Mouse (Mus musculus) erythroblast, embryonic 14.5 days (primary cell): Measurements from ENCODE around the gene 4930442H23Rik. TPM values are rescaled to one million over a fixed set of nuclear protein-coding genes. Genes with fewer than 3 reads are reported as not detected.

Experiments
- H3K27me3 ChIP-seq: 2 replicates; pipeline ENCODE4 v1.6.1; 2012; ENCODE audit warnings: inconsistent platforms; ENCODE audit not compliant: control insufficient read depth
- H3K36me3 ChIP-seq: 2 replicates; pipeline ENCODE4 v1.6.1; 2012; ENCODE audit warnings: mild to moderate bottlenecking, inconsistent platforms; ENCODE audit not compliant: control insufficient read depth
- H3K4me1 ChIP-seq: 2 replicates; pipeline ENCODE4 v1.6.1; 2012; ENCODE audit warnings: inconsistent platforms; ENCODE audit not compliant: control insufficient read depth
- H3K4me3 ChIP-seq: replicated peaks from 2 replicates; pipeline ENCODE3; 2012; ENCODE audit warnings: moderate library complexity, mild to moderate bottlenecking, inconsistent platforms
- H3K9me3 ChIP-seq: 2 replicates; pipeline ENCODE4 v1.6.1; 2012; ENCODE audit warnings: low read length, inconsistent platforms, mixed read lengths; ENCODE audit not compliant: control insufficient read depth
- GATA1 ChIP-seq: IDR thresholded peaks from 2 replicates; pipeline ENCODE4 v1.6.1; 2012; ENCODE audit warnings: low read length, inconsistent platforms, mixed read lengths
- TAL1 ChIP-seq: IDR thresholded peaks from 3 replicates; pipeline ENCODE4 v1.6.1; 2012; ENCODE audit warnings: low read length, inconsistent platforms, mixed read lengths
- polyA plus RNA-seq: library from polyadenylated mRNA; stranded (reverse); fragments of >175 nt; gene quantifications from 2 replicates; pipeline ENCODE4 v1.2.3, GENCODE M21; 2012

Gene 4930442H23Rik
- polyA plus RNA-seq, 1 experiment: not detected

DNA sequence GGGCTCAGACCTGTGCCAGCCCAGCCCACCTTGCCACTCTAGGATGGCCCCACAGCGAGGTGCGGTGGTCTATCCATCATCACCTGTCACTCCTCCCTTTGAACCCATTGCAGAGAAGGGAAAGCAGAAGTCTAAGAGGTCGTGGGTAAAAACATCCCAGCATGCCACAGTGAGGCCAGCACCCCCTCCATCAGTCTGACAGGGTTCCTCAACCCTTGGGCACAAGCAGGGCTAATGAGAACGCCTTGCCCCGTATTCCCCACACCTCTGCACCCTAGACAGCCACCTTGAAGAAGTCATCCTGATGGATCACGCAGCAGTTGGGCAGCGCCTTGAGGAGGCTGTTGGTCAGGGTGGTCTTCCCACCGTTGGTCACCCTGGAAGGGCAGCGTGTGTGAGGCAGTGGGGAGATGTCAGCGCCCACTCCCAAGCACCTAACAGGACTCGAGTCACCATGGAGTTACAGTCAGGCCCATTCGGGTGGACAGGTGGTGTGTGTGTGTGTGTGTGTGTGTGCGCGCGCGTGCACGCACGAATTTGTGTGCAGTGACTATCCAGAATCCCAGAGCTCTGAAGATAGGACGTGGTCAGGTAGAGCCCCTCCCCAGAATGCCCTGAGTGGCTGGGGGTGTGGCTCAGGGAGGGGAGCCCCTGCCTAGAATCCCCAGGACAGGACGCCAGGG is 17.1 kb upstream of the 4930442H23Rik start:
- Histone ChIP-seq H3K27me3 (peaks cover 29% of the 10 kb centered on the region), H3K4me3 (no peak overlapping the region), H3K4me1 (peaks cover 25% of the 10 kb centered on the region), H3K36me3 (no peaks in the 10 kb centered on the region), H3K9me3 (no peaks in the 10 kb centered on the region)
- TF ChIP-seq GATA1 (no peak), TAL1 (no peak)

DNA sequence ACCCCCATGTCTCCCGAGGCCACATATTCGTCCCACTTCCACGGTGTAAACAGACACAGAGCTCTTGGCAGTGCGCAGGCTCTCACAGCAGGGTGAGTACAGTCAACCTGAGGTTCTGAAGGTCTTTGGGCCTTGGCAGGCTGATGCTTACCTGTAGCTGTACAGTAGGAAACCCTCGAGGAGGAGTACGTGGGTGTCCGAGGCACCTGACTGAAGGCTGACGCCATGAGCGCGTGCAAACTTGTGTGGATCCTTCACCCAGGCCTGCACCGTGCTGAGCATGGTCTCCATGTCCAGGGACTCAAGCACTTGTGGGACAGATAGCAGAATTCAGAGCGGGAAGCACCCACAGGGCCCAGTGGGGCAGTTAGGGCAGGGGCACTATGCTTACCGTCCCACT is 16.5 kb upstream of the 4930442H23Rik start:
- Histone ChIP-seq H3K27me3 (peaks cover 35% of the 10 kb centered on the region), H3K4me3 (no peak overlapping the region), H3K4me1 (peaks cover 31% of the 10 kb centered on the region), H3K36me3 (no peaks in the 10 kb centered on the region), H3K9me3 (no peaks in the 10 kb centered on the region)
- TF ChIP-seq GATA1 (no peak), TAL1 (no peak)

DNA sequence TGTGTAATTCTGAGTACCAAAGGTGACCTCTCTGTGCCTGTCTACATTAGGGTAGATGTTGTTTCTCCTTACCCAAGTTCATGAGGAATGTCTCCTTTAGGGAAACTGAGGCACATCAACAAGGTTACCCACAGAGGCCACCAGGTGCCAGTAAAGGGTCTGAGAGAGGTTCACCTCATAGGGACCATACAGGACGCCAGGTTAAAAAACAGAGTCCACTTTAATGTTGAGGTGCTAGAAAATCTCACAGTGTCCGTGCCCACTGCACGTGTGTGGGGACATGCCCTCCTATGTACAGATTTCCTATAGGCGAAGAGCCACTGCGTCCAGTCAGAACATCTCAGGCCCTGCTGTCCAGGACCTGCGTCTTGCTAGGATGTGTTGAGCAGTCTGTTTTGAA is 15.3 kb upstream of the 4930442H23Rik start:
- H3K9me3 ChIP-seq: no peaks in the 10 kb centered on the region
- H3K27me3 ChIP-seq: peaks cover 46% of the 10 kb centered on the region
- no peaks in the 10 kb centered on the region for H3K36me3 ChIP-seq
- peaks cover 35% of the 10 kb centered on the region for H3K4me1 ChIP-seq
- TF ChIP-seq TAL1 (no peak), GATA1 (no peak)
- H3K4me3 ChIP-seq: no peak overlapping the region

DNA sequence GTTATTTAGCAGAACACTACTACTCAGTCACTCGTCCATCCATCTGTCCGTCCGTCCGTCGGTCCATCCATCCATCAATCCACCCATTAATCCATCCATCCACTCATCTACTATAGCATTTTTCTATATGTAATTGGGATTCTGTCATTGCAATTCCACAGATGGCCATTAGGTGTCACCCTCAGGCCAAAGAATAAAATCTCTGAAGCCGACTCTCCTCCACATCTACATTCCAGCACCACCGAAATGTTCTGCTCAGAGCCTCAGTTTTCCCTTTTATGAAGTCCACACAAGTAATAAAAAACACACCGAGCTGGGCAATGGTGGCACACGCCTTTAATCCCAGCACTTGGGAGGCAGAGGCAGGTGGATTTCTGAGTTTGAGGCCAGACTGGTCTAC is 14.6 kb upstream of the 4930442H23Rik start:
- Histone ChIP-seq H3K36me3 (no peaks in the 10 kb centered on the region), H3K27me3 (peaks cover 54% of the 10 kb centered on the region), H3K4me1 (peaks cover 33% of the 10 kb centered on the region), H3K9me3 (peaks cover 2% of the 10 kb centered on the region; the same call in 1 of the 2 replicates), H3K4me3 (no peak overlapping the region)
- TF ChIP-seq TAL1 (no peak), GATA1 (no peak)

DNA sequence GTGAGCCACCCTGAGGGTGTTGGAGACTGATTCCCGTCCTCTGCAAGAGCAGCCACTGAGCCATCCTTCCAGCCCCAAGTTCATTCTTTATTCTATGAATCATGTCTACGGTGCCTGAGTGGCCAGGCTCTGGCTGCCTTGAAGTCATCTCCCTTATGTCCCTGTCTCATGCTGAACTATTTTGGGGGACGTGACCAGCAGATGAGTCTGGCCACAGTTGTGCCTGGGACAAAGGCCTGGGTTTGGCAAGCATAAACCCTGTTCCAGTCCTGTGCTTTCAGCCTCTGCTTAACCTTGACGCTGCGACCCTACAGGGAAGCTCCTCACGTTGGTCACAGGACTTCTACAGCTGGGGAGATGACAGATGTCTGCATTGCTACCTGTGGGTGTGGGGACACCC is 13.7 kb upstream of the 4930442H23Rik start:
- Histone ChIP-seq H3K4me3 (no peak overlapping the region), H3K9me3 (peaks cover 3% of the 10 kb centered on the region; the same call in 1 of the 2 replicates), H3K4me1 (peaks cover 34% of the 10 kb centered on the region), H3K36me3 (no peaks in the 10 kb centered on the region), H3K27me3 (peaks cover 63% of the 10 kb centered on the region)
- TF ChIP-seq GATA1 (no peak), TAL1 (no peak)

DNA sequence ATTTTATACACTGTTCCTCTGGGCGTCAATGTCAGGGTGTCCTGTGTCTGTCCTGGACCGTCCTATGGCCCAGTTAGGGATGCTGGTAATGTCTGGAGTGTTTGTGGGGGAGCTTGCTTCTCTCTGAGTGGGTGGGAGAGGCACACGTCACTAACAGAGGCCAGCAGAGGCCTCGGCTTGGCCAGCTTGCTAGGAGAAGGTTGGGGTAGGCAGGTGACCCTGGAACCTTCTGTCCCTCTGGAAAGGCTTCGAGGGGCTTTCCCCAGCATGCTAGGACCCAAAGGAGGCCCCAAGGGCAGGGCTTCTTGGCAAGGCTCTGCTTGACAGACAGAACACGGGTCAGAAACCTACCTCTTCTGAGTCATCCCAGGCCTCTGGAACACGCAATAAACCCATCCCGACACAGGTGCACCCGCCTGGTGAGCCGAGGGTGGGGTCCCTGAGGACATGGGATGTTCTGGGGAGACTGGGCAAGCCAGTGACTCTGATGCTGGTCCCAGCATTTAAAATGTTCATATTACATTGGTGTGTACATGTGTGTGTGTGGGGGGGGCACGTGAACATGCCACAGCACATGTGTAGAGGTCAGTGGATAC is 12.9 kb upstream of the 4930442H23Rik start:
- peaks cover 64% of the 10 kb centered on the region for H3K27me3 ChIP-seq
- no peak for TF ChIP-seq TAL1
- no peak for TF ChIP-seq GATA1
- H3K4me3 ChIP-seq: no peak overlapping the region
- H3K4me1 ChIP-seq: peaks cover 37% of the 10 kb centered on the region
- peaks cover 3% of the 10 kb centered on the region; the same call in 1 of the 2 replicates for H3K9me3 ChIP-seq
- peaks cover under 1% of the 10 kb centered on the region; the same call in 1 of the 2 replicates for H3K36me3 ChIP-seq

DNA sequence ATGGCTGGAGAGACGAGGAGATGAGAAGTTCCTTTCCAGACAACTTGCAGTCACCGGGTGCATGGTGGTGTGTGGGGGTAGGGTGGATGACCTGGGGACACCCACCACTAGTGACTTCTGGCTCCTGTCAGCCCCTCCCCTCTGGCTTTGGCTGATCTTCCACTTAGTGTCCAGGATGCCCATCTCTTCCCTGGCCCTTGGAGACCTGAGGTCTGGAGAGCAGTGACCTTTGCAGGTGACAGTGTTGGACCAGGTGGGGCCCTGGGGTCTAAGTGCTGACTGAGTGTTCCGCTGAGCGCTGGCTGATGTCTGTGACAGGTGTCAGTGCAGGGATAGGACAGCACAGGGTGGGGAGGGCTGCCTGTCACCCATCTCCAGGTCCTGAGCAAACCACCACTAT is 11.7 kb upstream of the 4930442H23Rik start:
- peaks cover 3% of the 10 kb centered on the region; the same call in 1 of the 2 replicates for H3K9me3 ChIP-seq
- no peak for TF ChIP-seq GATA1
- TF ChIP-seq TAL1: no peak
- no peak overlapping the region for H3K4me3 ChIP-seq
- peaks cover 64% of the 10 kb centered on the region for H3K27me3 ChIP-seq
- peaks cover 13% of the 10 kb centered on the region for H3K36me3 ChIP-seq
- peaks cover 49% of the 10 kb centered on the region for H3K4me1 ChIP-seq

DNA sequence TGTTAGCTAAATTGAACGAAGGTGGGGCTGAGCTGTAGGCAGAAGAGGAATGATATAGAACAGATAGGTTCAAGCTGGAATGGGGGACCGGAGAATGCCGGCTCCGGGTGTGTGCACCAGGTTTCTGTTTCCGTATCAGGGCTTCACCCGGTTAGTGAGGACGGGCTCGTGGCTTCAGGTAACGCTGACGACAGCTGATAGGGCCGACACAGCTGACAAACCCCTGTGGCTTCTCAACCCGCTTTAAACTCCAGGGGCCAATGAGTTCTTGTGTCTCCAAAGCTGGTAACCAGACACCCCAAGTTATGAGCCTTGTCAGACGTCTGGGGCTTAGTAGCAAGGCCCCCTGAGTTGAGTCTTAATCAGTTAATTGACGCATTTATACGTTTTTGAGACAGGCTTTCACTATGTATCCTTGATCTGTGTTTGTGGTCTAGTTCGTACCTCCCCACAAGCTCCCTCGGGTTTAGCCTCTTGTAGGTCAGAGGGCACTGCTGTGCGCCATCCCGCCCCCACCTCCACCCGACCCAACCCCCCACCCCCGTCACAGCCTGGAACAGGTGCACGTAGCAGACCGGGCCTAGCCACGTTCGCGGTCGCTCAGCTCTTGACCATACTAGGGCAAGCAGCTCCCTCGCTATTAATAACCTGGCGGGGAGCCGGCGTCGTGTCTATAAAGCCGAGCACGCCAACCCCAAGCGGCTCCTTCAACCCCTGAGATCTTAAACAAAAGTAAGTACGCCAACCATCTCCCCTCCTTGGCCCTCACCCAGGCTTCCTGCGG is 10.5 kb upstream of the 4930442H23Rik start:
- H3K4me3 ChIP-seq: no peak overlapping the region
- no peak for TF ChIP-seq TAL1
- TF ChIP-seq GATA1: no peak
- peaks cover 61% of the 10 kb centered on the region for H3K27me3 ChIP-seq
- H3K9me3 ChIP-seq: peaks cover 3% of the 10 kb centered on the region; the same call in 1 of the 2 replicates
- H3K36me3 ChIP-seq: peaks cover 21% of the 10 kb centered on the region
- peaks cover 57% of the 10 kb centered on the region for H3K4me1 ChIP-seq

DNA sequence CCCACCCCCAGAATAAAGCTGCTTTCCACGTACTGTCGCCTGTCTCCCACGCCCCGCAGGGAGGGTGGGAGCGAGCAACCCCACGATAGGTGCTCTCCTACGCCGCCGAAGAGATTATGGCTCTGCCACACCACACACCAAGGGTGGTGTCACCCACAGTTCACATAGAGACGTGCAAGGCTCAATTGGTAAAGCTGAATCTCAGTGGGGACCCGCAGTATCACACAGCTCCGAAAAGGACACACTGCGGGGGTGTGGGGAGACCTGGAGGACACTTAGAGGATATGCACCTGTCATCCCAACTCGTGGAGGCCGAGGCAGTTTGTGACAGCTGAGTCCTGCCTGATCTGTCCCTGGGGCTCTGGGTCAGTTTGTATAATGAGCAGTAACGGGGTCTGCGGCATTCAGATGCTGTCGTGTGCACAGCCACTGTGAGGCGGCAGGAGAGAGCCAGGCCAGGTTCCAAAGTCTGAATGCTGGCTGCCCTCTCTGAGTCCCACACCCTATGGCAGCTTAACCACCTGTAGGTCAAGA is 9.4 kb upstream of the 4930442H23Rik start:
- Histone ChIP-seq H3K4me3 (peak overlapping the region; percentile 82), H3K4me1 (peaks cover 60% of the 10 kb centered on the region), H3K36me3 (peaks cover 28% of the 10 kb centered on the region), H3K9me3 (peaks cover 3% of the 10 kb centered on the region; the same call in 1 of the 2 replicates), H3K27me3 (peaks cover 55% of the 10 kb centered on the region)
- TF ChIP-seq GATA1 (no peak), TAL1 (no peak)
